Mouse (Mus musculus): ENCODE data around the gene Dmrt1.

DNA sequence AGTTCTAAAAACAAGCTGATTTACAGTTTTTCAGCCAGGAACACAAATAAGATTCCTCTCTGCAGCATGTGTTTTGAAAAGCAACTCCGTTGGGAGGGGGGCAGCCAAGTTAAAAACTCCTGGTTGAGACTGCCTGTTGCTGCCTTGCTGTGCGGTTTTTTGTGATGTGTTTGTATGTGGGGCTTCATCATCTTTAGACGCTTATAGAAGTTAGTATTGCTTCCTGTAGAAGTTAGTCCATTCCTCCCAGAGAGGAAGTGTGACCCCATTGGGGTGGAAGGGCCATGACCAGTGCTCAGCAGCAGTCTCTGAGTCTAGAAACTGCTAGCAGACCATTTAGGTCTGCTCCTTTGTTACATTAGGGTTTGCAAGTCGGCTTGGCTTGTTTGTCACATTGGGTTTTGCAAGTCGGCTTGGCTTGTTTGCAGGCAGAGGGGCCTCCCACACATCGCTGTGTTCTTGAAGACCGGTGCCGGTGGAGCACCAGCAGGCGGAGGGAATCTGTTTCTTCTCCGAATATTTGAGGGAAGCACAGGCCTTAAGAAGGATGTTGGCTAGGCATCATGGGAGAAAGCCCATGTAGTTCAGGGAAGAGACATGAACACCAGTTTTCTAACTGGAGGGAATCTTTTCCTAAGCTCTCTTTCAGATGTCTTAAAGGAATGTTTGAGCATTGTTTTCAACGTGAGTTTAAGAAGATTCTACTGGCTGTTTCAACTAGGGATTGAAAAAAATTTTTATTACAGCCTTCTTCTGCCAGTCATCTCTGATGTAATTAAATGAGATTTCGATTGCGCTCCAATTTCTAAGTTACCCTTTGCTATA, 108.3 kb downstream of the Dmrt1 start:
- no peak for TF ChIP-seq CTCF (conservative IDR thresholded peaks at IDR 0.05; ENCODE audit: low read length)
- no peak for TF ChIP-seq NANOG (IDR thresholded peaks at IDR 0.05; ENCODE audit: borderline replicate concordance, low read length)
- no peak for TF ChIP-seq POU5F1 (IDR thresholded peaks at IDR 0.05; ENCODE audit: borderline replicate concordance, low read length)
